Mouse (Mus musculus) erythroblast, adult 5-6 weeks (primary cell): ENCODE data around the gene Grin2c. TPM values are rescaled to one million over a fixed set of nuclear protein-coding genes. Genes with fewer than 3 reads are reported as not detected.

Source experiments
- ATAC-seq: replicated peaks from 2 replicates; pipeline ENCODE4 v1.8.0; 2016; ENCODE audit warnings: moderate number of reproducible peaks, mild to moderate bottlenecking, moderate TSS enrichment, inconsistent platforms; ENCODE audit not compliant: poor library complexity, low FRiP score, severe bottlenecking
- total RNA-seq, 2 experiments: library from RNA; stranded (forward) in 1 of 2; stranded (reverse) in 1 of 2; fragments of 150-400 nt in 1 of 2; fragments of 200-764, 138-1000 nt in 1 of 2; gene quantifications; 2 replicates each; pipeline versions ENCODE4 v1.2.3 to v1.2.4; 2015 to 2017; ENCODE audit warnings: low replicate concordance in 2 of 2

Gene Grin2c
- total RNA-seq, 2 experiments from 2014 or later = not detected

DNA sequence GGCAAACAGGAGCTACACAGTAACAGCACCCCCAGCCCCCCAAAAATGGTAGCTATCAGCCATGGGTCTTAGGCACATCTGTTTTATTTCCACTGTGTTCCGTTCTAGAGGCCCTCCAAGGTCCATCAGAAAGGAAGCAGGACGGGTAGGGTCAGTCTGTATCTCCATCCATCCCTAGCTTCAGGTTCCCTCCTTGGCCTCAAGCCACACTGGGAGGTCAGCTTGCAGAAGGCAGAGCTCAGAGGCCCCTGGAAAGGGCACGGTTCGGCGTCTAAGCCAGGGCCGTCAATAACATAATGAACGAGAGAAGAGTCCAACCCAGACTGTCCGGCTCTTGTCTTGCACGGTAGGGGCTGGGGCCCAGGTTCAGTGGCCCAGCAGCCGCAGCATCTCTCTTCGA is 915 bp upstream of the Grin2c start:
- no peak for ATAC-seq

DNA sequence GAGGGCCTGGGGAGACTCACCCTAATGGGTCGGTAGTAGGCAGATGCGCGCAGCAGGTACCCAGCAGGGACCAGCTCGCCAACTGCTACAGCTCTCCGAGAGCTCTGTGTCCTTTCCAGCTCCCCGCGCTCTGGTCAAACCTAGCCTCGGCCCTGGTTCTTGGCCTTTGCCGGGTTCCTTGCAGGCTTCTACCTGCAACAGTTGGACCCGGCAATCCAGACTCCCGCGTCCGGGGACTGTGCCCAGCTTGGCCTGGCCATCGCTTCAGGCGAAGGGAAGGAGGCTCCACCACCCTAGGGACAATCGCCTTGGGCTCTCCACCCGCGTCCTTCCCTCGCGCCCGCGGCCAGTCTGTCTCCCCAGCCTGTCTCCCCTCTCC is 654 bp downstream of the Grin2c start:
- no peak for ATAC-seq

DNA sequence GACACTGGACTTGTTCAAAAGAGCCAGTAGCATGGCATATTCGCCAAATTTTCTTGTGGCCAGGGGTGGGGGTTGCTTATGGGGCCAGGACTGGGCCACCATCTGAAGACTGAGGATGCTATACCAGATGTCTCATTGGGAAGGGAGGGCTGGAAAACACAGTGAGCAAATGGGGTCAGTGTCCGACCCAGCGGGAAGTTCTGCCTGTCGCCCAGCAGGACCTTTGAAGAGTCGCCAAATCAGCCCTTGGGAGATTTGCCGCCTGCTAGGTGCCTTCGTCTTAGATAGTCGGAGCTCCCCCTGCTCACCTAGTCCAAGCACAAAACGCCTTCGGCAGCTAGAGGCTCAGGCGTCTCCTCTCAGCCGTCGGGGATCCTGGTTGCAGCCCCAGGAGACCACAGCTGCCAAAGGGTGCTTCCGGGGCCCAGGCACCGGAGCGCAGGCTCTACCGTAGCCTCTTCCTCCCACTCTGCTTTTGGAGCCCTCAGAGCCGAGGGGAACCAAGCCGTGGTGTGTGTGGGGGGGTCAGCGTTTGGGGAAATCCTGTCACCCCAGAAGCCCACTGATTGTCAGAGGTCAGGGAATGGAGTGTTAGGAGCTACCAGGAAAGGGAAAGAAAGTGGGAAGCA is 1.2 kb downstream of the Grin2c start:
- ATAC-seq = no peak

DNA sequence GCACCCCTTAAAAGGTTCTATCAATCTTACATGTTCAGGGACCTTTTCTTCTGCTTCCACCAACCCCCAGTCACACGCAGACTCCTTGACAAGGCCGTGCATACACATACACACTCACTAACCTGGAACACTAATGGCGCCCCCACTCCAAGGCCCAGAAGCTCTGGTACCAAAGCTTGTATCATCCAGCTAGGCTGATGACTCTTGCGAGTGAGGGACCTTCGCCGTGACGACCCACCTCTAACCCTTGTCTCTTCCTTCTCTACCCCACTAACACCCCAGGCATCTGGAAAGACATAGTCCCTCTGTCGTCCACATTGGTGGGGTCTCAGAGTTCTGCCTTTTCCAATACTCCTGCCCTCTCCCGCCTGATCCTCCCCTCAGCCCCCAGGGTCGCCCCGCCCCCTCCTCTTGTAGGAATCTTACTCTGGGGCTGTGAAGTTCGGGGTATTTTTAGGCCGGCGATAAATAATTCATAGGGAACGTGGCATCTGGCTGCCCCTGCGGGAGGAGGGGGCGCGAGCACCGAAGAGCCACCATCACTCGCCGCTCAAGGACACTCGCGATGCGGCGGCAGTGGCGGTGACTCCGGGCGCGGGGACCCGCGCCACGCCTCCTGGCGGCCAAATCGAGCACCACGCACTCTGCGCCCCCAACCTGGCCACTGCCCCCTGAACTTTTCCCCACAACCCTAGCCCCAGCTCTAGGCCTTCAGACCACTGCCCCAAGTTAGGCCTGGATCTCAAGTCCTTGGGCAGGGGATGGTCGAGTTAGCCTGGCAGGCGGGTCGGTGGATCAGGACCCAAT is 2.0 kb downstream of the Grin2c start:
- ATAC-seq = no peak

DNA sequence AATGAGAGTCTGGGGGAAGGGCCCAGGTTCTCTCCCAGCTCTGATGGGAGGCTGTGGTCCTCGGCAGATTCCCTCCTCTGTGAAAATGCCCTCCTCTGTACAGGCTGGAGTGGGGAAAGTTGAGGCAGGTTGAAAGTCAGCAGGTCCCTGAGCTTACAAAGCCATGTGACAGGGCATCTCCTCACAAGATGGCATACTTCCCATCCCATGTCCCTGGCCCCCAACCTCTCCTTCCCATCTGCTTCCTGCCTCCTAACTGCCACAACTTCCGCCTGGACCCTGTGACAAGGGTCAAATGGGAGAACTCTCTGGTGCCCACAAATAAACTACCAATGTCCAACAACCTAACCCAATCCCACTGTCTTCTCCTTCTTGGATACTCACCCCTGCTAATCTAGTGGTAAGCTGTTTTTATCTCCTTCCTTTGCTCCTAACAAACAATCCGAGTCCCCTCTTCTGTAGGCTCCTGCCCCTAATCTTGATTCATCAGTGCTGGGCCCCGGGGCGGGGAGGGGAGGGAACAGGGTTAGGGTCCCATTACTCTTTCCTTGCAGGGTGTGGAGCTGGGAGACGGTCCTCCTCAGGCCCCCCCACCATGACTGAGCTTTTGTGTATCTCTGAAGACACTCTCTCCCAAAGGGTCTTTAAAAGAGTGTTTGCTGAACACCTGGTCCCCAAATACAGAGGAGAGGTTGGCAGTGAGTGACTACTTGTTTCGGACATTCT is 2.7 kb downstream of the Grin2c start:
- ATAC-seq = no peak

DNA sequence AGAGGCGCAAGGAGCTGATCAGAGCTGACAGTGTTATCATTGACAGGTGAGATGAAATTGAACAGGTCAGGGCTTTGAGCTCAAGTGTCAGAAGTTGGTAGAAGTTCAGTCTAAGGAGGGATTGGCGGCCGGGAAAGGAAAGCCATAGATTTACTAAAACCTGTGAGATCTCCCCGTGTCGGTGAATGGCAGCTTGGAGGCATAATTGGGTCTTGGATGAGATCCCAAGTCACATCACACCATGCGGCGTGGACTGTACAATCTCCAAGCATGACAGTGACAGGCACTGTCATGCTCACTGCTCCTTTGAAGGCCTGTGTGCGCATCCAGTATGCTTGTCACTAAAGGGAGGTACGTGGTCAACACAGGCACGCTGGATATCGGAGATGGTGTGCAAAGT is 4.1 kb downstream of the Grin2c start:
- no peak for ATAC-seq

DNA sequence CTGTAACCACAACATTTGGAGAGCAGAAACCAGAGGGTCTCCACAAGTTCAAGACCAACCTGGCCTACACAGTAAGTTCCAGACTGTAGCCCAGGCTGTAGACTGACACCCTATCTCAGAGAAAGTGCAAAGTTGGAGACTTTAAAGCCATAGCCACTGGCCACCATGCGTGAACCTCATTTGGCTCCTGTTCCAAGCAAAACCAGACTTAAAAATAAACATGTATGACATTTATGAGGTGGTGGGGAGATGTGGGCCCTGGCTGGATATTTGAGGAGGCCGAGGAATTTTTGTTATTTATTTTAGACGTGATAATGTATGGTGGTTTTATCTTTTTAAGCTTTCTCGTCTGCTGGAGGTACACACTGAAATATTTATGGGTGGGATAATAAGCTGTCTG is 7.9 kb downstream of the Grin2c start:
- no peak for ATAC-seq

DNA sequence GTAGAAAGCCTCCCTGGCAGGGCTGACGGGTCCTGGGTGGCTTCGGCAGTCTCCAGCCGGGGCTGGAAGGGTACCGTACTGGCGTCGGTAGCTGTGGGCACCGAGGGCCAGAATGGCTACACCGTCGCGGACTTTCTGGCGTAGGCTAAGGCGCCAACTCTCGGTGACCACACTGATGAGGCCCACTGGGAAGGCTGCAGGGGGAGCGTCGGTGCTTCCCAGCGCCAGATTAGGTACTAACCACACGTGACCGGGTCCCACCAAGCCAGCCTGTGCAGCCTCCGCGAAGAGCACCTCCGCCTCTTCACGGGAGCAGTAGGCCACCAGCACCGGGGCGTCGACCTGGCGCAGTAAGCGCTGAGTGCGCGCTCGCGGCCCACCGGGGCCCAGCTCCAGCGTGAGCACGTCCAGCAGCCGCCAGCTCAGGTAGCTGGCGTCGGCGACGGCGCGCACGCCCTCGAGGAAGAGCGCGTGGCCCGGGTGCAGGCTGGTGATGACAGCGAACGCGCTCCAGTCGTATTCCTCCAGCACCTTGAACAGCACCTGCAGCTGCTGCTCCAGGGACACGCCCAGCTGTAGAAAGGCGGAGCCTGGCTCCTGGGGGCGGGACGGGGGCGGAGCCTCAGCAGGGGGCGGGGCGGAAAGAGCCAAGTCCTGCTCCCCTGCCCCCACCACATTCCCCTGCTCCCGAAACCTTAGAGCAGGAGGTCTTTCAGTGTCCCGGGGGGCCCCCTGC is 9.1 kb downstream of the Grin2c start:
- ATAC-seq = no peak

DNA sequence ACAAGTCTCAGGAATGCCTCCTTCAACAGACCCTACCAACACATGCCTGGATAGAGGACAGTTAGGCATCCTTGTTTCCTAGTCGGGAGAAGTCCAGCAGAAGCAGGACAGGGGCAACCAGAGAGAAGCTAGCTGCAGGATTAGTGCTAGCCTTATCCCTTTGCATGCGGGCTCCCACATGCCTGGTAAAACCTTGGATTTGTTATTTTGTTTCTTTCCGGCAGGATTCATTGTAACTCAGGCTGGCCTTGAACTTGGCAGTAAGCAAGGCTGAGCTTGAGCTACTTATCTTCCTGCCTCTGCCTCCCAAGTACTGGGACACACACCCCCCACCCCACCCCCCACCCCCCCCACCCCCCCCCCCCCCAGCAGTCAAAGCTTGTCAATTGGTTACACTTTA is 15.8 kb downstream of the Grin2c start:
- no peak for ATAC-seq

DNA sequence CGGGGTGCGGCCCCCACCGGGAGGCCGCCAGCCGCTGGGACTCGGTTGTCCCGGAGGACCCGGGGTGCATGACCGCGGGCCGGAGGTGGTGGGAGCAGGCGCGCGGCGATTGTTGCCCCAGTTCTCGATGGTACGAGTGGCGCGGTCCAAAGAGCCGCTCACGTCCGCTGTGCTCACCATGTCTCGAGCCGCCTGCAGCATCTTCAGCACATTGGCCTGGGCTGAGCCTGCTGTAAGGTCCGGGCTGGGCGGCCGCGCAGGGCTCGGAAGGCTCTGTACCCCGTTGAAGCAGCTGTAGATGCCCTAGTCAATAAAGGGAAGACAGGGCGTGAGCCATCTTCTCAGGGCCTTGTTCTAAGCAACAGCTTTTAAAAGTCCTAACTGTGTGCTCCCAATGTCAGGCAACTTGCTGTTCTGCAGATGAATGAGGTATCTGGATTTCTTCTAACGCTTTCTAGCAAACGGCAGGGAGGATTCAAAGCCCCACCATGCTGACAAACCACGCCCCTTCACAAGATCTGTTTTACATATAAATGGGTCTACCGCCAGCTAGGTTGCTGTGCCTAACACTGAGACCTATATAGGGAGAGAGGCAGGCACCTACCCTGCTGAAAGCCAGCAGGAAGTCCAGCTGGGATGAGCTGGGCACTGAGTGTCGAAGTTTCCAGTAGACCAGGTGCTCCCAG is 16.5 kb downstream of the Grin2c start:
- no peak for ATAC-seq

DNA sequence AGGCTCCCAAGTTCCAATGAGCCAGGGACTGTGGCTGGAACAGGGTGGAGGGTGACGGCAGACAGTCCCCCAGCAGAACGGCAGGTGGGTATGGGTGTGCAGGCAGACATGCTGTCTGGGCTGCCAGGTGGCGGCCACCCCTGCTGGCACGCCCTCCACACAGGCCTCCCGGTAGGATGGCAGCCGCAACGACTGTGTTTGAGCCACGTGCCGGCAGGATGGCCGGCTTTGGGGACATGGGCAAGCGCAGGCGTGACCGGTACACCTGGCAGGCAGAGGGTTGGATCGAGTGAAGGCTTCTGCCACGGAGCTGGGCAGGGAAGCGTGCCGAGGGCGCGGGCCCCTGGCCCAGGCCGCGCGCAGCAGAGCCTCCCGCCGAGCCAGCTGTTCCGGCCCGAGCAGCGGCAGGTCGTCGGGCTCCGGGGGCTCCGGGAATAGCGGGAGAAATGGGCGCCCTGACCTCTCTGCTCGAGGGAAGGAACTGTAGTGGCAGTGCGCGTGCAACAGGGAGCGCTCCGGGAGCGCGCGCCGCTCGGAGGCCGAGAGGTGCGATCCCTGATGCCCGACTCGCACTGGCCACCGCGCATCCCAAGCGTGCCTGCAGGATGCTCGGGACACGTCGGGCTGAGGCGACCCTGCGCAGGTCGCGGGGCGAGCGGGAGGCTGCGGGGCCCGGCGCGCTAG is 17.2 kb downstream of the Grin2c start:
- no peak for ATAC-seq

DNA sequence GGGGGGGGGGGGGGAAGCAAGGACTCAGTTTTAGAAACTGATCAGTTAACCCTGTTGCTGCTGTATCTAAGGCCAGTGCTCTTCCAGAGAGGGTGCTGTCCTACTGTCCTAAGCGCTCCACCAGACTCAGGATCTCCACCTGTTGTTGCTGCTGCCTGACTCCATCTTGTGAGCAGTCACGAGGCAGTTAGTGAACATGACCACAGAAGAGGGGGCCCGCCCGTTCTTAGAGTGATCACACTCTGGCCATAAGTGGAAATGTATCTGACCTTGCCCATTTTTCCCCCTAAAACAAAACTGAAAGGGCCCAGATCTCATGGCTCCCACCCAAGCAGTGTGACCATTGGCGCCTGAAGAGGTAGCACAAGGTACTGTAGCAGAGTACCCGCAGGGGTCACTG is 19.1 kb downstream of the Grin2c start:
- no peak for ATAC-seq

DNA sequence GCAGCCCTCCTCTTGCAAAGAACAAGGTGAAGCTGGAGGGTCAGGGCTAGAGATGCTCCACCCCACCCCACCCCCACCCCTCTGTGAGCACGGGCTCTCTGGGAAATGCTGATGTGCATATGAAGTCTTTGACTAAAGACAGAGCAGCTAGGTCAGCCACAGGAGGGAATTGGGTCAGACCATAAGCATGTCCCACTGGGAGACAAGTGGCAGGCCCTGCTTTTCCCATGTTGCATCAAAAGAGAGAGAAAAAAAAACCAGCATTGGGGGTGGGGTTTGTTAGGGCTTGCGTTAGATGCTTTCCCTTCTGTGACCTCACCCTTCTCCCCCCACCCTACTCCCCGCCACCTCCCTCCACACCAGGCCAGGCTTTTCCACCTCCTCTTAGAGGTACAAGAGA is 19.8 kb downstream of the Grin2c start:
- ATAC-seq = no peak

DNA sequence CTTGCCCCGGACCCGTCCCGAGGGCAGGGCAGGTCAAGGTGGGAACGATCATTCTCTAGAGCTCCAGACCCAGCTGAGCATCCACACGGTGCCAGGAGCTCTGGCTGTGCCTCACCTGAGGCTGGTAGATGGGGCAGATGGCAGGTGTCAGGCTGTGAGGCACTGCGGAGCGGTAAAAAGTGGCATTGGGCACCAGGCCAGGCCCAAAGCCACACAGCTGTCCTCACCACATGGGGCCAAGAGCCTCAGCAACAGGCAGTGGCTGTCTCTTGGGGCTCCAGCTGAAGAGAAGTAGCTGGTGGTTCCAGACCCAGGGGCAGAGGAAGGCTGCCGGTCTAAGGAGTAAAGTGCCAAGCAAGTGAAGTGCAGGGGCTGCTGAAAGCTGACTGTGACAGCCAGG is 20.7 kb downstream of the Grin2c start:
- ATAC-seq = no peak

DNA sequence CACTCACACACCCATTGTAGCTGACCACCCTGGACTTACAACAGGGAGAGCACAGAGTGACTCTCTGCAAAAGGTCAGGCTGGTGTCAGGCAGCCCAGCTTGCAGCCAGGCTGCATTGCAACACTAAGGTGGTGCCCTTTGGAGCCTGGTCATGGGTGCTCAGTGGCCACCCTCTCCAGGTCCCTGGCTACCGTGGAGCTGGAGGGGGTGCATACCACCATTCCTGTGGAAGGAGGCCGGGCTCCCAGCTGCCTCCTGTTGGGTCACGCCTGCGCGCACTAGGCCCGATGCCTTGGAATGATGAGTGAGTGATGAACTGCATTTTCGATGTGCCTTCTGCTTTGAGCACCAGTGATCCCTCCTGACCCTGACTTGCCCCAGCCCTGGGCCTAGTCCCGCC is 22.2 kb downstream of the Grin2c start:
- no peak for ATAC-seq

DNA sequence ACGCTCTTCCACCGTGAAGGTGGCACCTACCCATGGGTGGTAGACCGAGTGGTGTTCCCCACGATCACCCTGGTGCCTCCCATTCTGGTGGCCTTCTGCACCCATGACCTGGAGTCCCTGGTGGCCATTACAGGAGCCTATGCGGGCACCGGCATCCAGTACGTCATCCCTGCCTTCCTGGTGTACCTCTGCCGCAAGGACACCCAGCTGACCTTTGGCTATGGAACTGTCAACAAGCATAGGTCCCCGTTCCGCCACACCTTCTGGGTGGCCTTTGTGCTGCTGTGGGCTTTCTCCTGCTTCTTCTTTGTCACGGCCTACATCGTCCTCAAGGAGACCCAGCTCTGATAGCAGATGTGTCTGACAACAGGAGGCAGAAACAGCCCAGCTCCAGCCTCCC is 23.3 kb downstream of the Grin2c start:
- ATAC-seq = no peak

DNA sequence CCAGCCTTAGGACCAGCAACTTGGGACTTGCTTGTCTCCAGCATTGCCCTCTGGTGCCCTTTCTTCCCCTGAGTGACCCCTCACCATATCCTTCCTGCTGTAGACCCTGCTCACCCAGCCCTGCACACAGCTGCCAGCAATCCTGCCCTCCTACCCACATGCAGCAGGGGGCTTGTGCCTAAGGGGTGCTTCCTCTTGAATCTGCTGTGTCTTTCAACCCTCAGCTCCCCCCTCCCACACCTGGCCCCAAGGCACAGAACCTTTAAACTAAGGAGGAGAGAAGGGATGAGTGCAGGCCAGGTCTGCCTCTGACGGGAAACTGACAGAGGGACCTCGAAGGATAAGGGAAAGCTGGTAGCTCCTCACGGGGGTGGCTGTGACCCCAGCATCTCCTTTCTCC is 24.3 kb downstream of the Grin2c start:
- no peak for ATAC-seq

DNA sequence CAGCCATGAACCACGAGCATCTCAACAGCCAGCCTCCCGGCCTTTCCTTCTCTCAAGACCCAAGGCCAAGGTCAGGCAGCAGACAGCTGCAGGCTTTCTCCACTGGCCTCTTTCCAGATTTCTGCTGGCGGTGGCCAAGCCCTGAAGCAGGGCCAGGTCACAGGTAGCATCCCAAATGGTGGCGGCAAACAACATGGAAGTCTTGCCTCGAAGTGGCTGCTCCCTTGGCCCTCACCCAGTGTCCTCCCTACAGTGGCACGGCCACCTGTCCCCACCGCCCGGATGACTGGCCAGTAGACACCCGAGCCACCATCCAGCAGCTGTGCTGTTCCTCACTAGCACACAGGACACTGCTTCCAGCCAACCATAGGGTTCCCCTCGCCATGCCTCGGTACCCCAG is 25.6 kb downstream of the Grin2c start:
- no peak for ATAC-seq

DNA sequence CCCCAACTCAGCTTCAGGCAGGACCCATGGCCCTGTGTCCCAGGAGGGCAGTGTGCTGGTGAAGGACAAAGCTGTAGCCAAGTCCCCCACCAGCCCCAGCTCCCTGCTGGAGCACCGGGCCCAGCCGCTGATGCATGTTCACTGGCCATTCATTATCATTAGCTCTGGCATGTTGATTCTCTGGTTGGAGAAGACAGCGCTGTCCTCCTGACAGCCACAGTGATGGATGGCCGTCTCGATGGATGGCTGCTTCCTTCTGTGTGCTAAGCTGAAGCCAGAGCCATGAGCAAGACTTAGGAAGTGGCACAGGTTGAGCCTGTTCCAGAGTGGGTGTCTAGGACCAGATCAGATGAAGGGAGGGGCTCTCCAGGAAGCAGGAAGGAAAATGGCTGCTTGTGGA is 30.5 kb downstream of the Grin2c start:
- ATAC-seq = no peak
